Mouse (Mus musculus) MEL (cell line): ENCODE data around the gene Foxd3.

ENCODE experiments used
- BHLHE40 ChIP-seq: IDR thresholded peaks from 2 replicates; pipeline ENCODE4 v1.6.1; 2012; ENCODE audit warnings: low read depth, mild to moderate bottlenecking, inconsistent platforms, low read length, improper control_type of control experiment, borderline replicate concordance
- CHD2 ChIP-seq: IDR thresholded peaks from 2 replicates; pipeline ENCODE4 v1.6.1; 2011; ENCODE audit warnings: low read length, improper control_type of control experiment
- CTCF ChIP-seq, 3 experiments: IDR thresholded peaks in 2 of 3; conservative IDR thresholded peaks in 1 of 3; 2 replicates each; pipeline ENCODE4 v1.5.1; 2011 to 2012; ENCODE audit warnings: low read length in 3 of 3, low read depth in 2 of 3, mild to moderate bottlenecking in 2 of 3, improper control_type of control experiment in 1 of 3, inconsistent platforms in 1 of 3, mixed read lengths in 1 of 3, moderate library complexity in 1 of 3; ENCODE audit not compliant: control insufficient read depth in 1 of 3, insufficient read depth in 1 of 3, poor library complexity in 1 of 3, severe bottlenecking in 1 of 3
- ETS1 ChIP-seq: IDR thresholded peaks from 2 replicates; pipeline ENCODE4 v1.6.1; 2012; ENCODE audit warnings: low read depth, mild to moderate bottlenecking, inconsistent platforms, low read length, improper control_type of control experiment, moderate library complexity
- GABPA ChIP-seq: IDR thresholded peaks from 2 replicates; pipeline ENCODE4 v1.6.1; 2012; ENCODE audit warnings: low read depth, mild to moderate bottlenecking, inconsistent platforms, low read length, improper control_type of control experiment, moderate library complexity
- JUND ChIP-seq: IDR thresholded peaks from 2 replicates; pipeline ENCODE4 v1.6.1; 2011; ENCODE audit warnings: low read depth, mild to moderate bottlenecking, improper control_type of control experiment, low read length
- MAFK ChIP-seq: IDR thresholded peaks from 2 replicates; pipeline ENCODE4 v1.6.1; 2011; ENCODE audit warnings: low read depth, mild to moderate bottlenecking, low read length, improper control_type of control experiment, borderline replicate concordance
- MAZ ChIP-seq: IDR thresholded peaks from 2 replicates; pipeline ENCODE4 v1.6.1; 2012; ENCODE audit warnings: low read depth, mild to moderate bottlenecking, inconsistent platforms, low read length, improper control_type of control experiment
- NELFE ChIP-seq: IDR thresholded peaks from 2 replicates; pipeline ENCODE4 v1.6.1; 2011; ENCODE audit warnings: low read depth, low read length, improper control_type of control experiment
- NRF1 ChIP-seq: IDR thresholded peaks from 2 replicates; pipeline ENCODE4 v1.6.1; 2014; ENCODE audit warnings: low read depth, mild to moderate bottlenecking, inconsistent platforms, low read length, improper control_type of control experiment, moderate library complexity; ENCODE audit not compliant: poor library complexity, insufficient read depth, severe bottlenecking
- POLR2A ChIP-seq, 2 experiments: IDR thresholded peaks; 2 replicates each; pipeline ENCODE4 v1.6.1; 2011 to 2012; ENCODE audit warnings: low read length in 2 of 2, mild to moderate bottlenecking in 2 of 2, control low read depth in 1 of 2, improper control_type of control experiment in 1 of 2, low read depth in 1 of 2, moderate library complexity in 1 of 2; ENCODE audit not compliant: control insufficient read depth in 1 of 2, insufficient read depth in 1 of 2, poor library complexity in 1 of 2
- RCOR1 ChIP-seq: IDR thresholded peaks from 2 replicates; pipeline ENCODE4 v1.6.1; 2012; ENCODE audit warnings: low read depth, mild to moderate bottlenecking, inconsistent platforms, low read length, improper control_type of control experiment
- ZMIZ1 ChIP-seq: IDR thresholded peaks from 2 replicates; pipeline ENCODE4 v1.6.1; 2012; ENCODE audit warnings: low read depth, mild to moderate bottlenecking, inconsistent platforms, low read length, improper control_type of control experiment, moderate library complexity
- ZNF384 ChIP-seq: IDR thresholded peaks from 2 replicates; pipeline ENCODE4 v1.6.1; 2012; ENCODE audit warnings: low read depth, mild to moderate bottlenecking, inconsistent platforms, low read length, improper control_type of control experiment

DNA sequence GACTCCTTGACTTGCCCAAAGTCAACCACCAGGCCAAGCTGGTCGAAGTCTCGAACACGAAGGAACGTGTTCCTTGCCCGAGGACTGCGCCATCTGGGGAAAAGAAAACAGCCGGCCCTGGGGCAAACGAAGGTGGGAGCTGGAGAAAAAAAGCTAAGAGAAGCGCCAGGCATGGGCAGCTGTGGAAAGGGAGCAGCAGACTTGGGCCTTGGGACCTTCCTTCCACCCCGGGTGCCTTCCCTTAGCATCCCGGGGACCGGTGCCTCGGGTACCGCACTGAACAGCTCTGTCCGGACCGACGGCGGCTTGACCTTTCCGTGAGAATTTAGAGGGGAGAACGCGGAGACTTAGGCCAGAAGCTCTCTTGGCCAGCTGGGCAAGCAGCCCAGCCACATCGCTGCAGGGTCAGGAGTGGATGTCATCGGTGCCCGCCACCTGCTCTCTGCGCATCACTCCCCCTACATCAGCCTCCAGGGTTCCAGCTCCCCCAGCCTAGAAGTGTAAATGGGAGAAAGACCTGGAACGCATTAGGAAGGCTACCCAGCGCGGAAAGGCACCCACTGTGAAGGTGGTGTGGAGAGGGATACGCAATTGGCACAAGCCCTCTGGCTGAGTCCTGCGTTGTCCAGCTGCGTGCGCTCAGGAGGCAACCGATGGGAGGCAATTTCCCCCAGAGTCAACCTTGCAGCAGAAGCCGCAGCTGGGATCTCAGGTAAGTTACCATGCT is 6.9 kb downstream of the Foxd3 start:
- TF ChIP-seq POLR2A (IDR thresholded peaks at IDR 0.05; ENCODE audit: control insufficient read depth in 1 of 2, insufficient read depth in 1 of 2, low read depth in 1 of 2, low read length in 2 of 2, poor library complexity in 1 of 2) (no peak), CTCF (IDR thresholded peaks at IDR 0.05 in 2 of 3, conservative IDR thresholded peaks at IDR 0.05 in 1 of 3; ENCODE audit: control insufficient read depth in 1 of 3, insufficient read depth in 1 of 3, low read depth in 2 of 3, low read length in 3 of 3, poor library complexity in 1 of 3, severe bottlenecking in 1 of 3) (no peak), JUND (no peak), MAFK (no peak), ZMIZ1 (no peak), BHLHE40 (no peak), CHD2 (no peak), NRF1 (no peak), RCOR1 (no peak), NELFE (no peak), ETS1 (no peak), ZNF384 (no peak), MAZ (no peak), GABPA (no peak)
